Mouse (Mus musculus) ES-E14 (cell line): ENCODE measurements around the gene Slc34a2. TPM values are rescaled to one million over a fixed set of nuclear protein-coding genes. Genes with fewer than 3 reads are reported as not detected.

Experiments used
- DNase-seq: peaks from one replicate; pipeline ENCODE4 v3.0.0-alpha.2; 2013; ENCODE audit warnings: low read depth, low spot score
- H3K27ac ChIP-seq: 2 replicates; pipeline ENCODE4 v1.5.1; 2012; ENCODE audit warnings: low read depth, mild to moderate bottlenecking, low read length, moderate library complexity, mixed read lengths; ENCODE audit not compliant: poor library complexity, insufficient read depth, severe bottlenecking
- H3K36me3 ChIP-seq: 2 replicates; pipeline ENCODE4 v1.6.1; 2012; ENCODE audit warnings: mild to moderate bottlenecking, low read length, moderate library complexity, mixed read lengths; ENCODE audit not compliant: control insufficient read depth, poor library complexity, insufficient read depth, severe bottlenecking
- H3K4me1 ChIP-seq, 2 experiments: fragments of 150-350 bp in 1 of 2; sonication (generic) in 1 of 2; 2 replicates each; pipeline ENCODE4 v1.6.1; 2012; ENCODE audit warnings: low read length in 2 of 2, mild to moderate bottlenecking in 1 of 2, mixed read lengths in 1 of 2; ENCODE audit not compliant: control insufficient read depth in 2 of 2, insufficient read depth in 2 of 2, poor library complexity in 1 of 2
- H3K4me3 ChIP-seq, 2 experiments: fragments of 150-350 bp in 1 of 2; sonication (generic) in 1 of 2; 2 replicates each; pipeline ENCODE4 v1.5.1; 2012; ENCODE audit warnings: low read length in 2 of 2, low read depth in 1 of 2, mild to moderate bottlenecking in 1 of 2, mixed read lengths in 1 of 2; ENCODE audit not compliant: insufficient read depth in 1 of 2, poor library complexity in 1 of 2, severe bottlenecking in 1 of 2
- H3K9ac ChIP-seq: 2 replicates; pipeline ENCODE4 v1.6.1; 2012; ENCODE audit warnings: low read depth, mild to moderate bottlenecking, low read length, mixed read lengths; ENCODE audit not compliant: poor library complexity, insufficient read depth, severe bottlenecking
- H3K9me3 ChIP-seq: fragments of 150-350 bp; sonication (generic); 2 replicates; pipeline ENCODE4 v1.6.1; 2012; ENCODE audit warnings: low read depth, mild to moderate bottlenecking, low read length; ENCODE audit not compliant: control insufficient read depth, insufficient read depth
- CHD2 ChIP-seq: IDR thresholded peaks from 2 replicates; pipeline ENCODE4 v1.6.1; 2014; ENCODE audit warnings: mild to moderate bottlenecking, low read depth, low read length, inconsistent platforms
- HCFC1 ChIP-seq: IDR thresholded peaks from 2 replicates; pipeline ENCODE4 v1.6.1; 2012; ENCODE audit warnings: low read length, inconsistent platforms, borderline replicate concordance; ENCODE audit not compliant: insufficient read depth
- MAFK ChIP-seq: IDR thresholded peaks from 2 replicates; pipeline ENCODE4 v1.6.1; 2014; ENCODE audit warnings: mild to moderate bottlenecking, low read depth, low read length, inconsistent platforms; ENCODE audit not compliant: insufficient read depth
- ZC3H11A ChIP-seq: IDR thresholded peaks from 2 replicates; pipeline ENCODE4 v1.6.1; 2012; ENCODE audit warnings: low read depth, mild to moderate bottlenecking, inconsistent platforms, low read length, borderline replicate concordance
- ZNF384 ChIP-seq: IDR thresholded peaks from 2 replicates; pipeline ENCODE4 v1.6.1; 2012; ENCODE audit warnings: low read depth, low read length, inconsistent platforms
- in situ Hi-C, 2 experiments: fragments of 600-800 bp; cut with MboI; formaldehyde crosslinking; loops; one replicate each; pipeline ENCODE4 v1.15.1; 2025; ENCODE audit warnings: low sequenced_read_pairs in 2 of 2, inconsistent platforms in 1 of 2; ENCODE audit not compliant: unreplicated experiment in 2 of 2
- total RNA-seq: library from RNA; depleted of rRNA; stranded (reverse); fragments of 300-350 nt; gene quantifications from 2 replicates; pipeline ENCODE4 v1.2.3, GENCODE M21; 2012

Gene Slc34a2
- total RNA-seq, 1 experiment = 1.3 TPM

DNA sequence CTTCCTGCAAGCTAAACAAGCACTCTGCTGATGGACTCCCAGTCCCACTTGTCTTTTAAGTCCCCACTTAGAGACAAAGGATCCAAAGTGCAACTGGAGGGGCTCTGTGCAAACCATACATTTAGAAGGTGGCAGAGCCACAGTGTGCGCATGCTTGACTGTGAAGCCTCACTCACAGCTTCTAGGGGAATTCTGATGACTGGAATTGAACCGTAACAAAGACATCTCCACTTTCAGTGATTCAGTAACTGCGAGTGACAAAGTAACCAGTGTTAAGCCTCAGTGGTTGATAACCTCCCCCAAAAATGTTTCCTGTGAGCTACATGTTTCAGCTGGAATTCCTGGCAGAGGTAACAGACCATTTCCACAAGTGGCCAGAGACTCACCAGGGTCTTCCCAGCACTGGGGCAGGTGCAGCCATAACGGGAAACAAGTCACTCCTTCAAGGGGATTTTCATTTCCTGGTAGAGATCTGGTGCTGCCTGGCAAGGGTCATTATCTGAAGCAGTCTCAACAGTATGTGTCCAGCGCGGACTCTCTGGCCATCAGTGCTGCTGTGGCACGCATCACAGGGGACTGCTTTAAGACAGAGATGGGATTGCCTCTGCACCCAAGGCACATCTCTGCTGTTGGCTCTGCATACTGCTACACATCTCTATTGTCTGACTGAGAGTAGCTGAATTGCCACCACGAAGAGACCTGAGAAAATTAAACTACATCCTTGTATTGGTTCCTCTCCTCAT lies 28.7 kb upstream of the Slc34a2 start:
- TF ChIP-seq ZC3H11A = no peak
- in situ Hi-C loops = no loop called here
- no peak for DNase-seq

GRCm38 (mm10) chr5:53009770-53010133 lies 28.1 kb upstream of the Slc34a2 start:
- in situ Hi-C loops = no loop called here
- no peak for DNase-seq
- no peaks in the 10 kb centered on the region for H3K4me1 ChIP-seq
- H3K36me3 ChIP-seq = no peaks in the 10 kb centered on the region
- H3K9me3 ChIP-seq = no peaks in the 10 kb centered on the region
- H3K9ac ChIP-seq = no peak overlapping the region
- H3K27ac ChIP-seq = no peak overlapping the region
- no peak for TF ChIP-seq HCFC1
- TF ChIP-seq MAFK = no peak
- no peak for TF ChIP-seq ZNF384
- TF ChIP-seq CHD2 = no peak
- no peak for TF ChIP-seq ZC3H11A
- H3K4me3 ChIP-seq = no peak overlapping the region

More for the DNA sequence above, 28.7 kb upstream of the Slc34a2 start:
- Histone ChIP-seq H3K4me3 (no peak overlapping the region), H3K9me3 (no peaks in the 10 kb centered on the region), H3K4me1 (no peaks in the 10 kb centered on the region), H3K36me3 (no peaks in the 10 kb centered on the region), H3K9ac (no peak overlapping the region), H3K27ac (no peak overlapping the region)

DNA sequence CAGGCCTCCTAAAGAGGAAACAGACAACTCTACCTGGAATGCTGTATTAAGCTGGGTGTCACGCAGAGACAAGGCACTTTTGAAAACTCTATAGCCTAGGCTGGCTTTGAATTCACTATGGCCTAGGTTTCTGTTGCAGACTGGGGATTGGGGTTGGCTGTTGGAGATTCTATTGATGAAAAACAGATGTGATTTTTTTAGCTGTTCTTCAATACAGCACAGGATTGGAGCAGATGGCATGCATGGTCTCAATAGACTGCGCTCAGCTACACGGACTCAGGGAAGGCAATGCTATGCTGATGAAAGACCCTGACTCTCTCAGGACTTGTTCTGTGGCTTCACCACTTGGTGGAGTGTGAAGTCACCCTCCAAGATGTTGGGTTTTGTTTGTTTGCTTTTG lies 26.6 kb upstream of the Slc34a2 start:
- H3K27ac ChIP-seq = no peak overlapping the region

DNA sequence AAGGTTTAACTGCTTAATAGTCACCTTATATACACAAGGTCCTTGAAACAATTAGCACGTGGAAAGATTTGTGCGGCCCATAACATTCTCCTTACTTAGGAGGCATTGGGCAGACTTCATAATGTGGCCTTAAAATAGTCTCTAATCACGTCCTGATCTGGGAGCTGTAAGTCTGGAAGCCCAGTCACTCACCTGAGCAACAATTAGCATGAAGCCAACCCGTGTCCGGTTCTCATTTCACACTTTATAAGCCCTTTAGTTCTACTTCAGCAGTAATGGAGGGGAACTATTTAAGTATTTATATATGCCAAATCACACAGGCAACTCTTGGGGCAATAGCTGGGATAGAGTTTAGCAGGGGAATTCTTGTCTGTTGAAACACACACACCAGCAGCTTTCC lies 21.3 kb upstream of the Slc34a2 start:
- Histone ChIP-seq H3K4me1 (0 out of 4 replicates have a peak, but pooled peaks cover 0 to 2% of the 10 kb centered on the region in 2 experiments), H3K27ac (no peak overlapping the region), H3K9ac (no peak overlapping the region), H3K9me3 (no peaks in the 10 kb centered on the region), H3K36me3 (no peaks in the 10 kb centered on the region), H3K4me3 (no peak overlapping the region)
- TF ChIP-seq ZC3H11A (no peak), MAFK (no peak)
- in situ Hi-C loops = no loop called here
- DNase-seq = no peak

More for the DNA sequence above, 26.6 kb upstream of the Slc34a2 start:
- Histone ChIP-seq H3K9ac (no peak overlapping the region), H3K9me3 (no peaks in the 10 kb centered on the region), H3K36me3 (no peaks in the 10 kb centered on the region), H3K4me1 (no peaks in the 10 kb centered on the region), H3K4me3 (no peak overlapping the region)
- in situ Hi-C loops = no loop called here
- no peak for DNase-seq
- TF ChIP-seq MAFK (no peak), HCFC1 (no peak), ZC3H11A (no peak), ZNF384 (no peak), CHD2 (no peak)

GRCm38 (mm10) chr5:53018316-53018715 lies 19.6 kb upstream of the Slc34a2 start:
- in situ Hi-C loops = no loop called here
- Histone ChIP-seq H3K9me3 (no peaks in the 10 kb centered on the region), H3K4me3 (no peak overlapping the region), H3K4me1 (peaks cover 0 to 8% of the 10 kb centered on the region in 2 experiments; a peak in 3 of 4 replicates), H3K36me3 (no peaks in the 10 kb centered on the region), H3K9ac (no peak overlapping the region), H3K27ac (no peak overlapping the region)
- TF ChIP-seq ZNF384 = no peak
- TF ChIP-seq HCFC1 = no peak
- no peak for TF ChIP-seq MAFK
- no peak for TF ChIP-seq CHD2
- no peak for TF ChIP-seq ZC3H11A
- no peak for DNase-seq
